Comparison of ENCODE assay signal across 11 mouse cellular contexts in the genomic region with DNA sequence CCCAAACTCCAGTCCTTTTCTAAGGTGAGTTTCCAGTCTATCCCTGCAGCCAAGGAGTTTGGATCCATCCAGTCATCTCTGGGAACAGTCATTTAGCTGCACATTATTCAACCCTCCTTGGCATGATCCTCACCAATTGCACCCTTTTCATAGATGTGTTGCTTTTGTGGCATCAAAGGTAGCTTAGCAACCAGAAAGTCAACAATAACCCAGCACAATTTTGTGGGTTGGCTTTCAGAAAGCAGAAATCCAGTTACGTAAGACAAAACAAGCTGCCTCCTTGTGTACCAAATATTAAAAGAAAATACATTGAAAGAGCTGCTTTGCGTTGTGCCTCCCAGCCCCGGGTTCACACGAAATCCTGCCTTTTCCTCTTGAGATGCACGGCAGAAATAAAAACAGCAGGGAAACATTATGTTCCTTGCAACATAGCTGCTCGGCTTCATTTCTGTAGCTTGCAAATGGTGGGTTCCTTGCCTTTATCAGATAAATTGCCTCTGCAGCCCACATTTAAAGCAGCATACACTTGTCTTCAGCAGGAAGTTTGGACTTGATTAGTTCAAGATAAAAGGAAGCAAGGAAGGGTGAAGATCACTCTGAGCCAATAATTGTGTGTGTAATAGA.
DNase-seq lines count a peak whose midpoint lies in the region; ATAC-seq and TF ChIP-seq lines count a peak whose summit lies in the region.
"Had no signal": no experiment of that assay in that cellular context is flagged by ENCODE, and none has a peak within 500 bp of the region (broad histone marks: within the 10 kb centered on the region; RNA-seq: fewer than 3 reads in every experiment).

No protein-coding gene starts in this region.

- H3K27ac ChIP-seq in layer of hippocampus, adult 2 months, result peak overlapping the region; percentile 95
- H3K27ac ChIP-seq: kidney, postnatal 0 days had no signal

- peak; percentile 68 for ATAC-seq in frontal cortex, adult (ENCODE audit: low TSS enrichment)

- intact Hi-C loops in heart, postnatal 36 days (cut with DNase I), result no loop called here

- peak overlapping the region; percentile 26 for H3K4me3 ChIP-seq in layer of hippocampus, adult 2 months

- TF ChIP-seq CTCF in layer of hippocampus, adult 2 months (conservative IDR thresholded peaks at IDR 0.05), result no peak

- DNase-seq in frontal cortex, postnatal 25 days (ENCODE audit: low spot score in 2 of 2), result no peak
- DNase-seq in right cerebral cortex, adult 2 months (ENCODE audit: low spot score in 2 of 2), result peak; percentile 24 to 27
- no peak for DNase-seq in right cerebral cortex, postnatal 14 days
- DNase-seq in layer of hippocampus, adult 2 months (ENCODE audit: low spot score in 2 of 2), result peak; percentile 23 to 69
- no peak for DNase-seq in thymus, postnatal 36 days
- DNase-seq in heart, postnatal 36 days, result no peak
- no peak for DNase-seq in kidney, postnatal 14 days
- DNase-seq: B cell, adult 2 months; heart, postnatal 14 days had no signal

Comparison
In these comparisons a context has a peak if more than half of its experiments do, and no peak if none do; other contexts are left out.
1. DNase-seq: peak in right cerebral cortex, adult 2 months (2 of 2) and layer of hippocampus, adult 2 months (2 of 2); none in frontal cortex, postnatal 25 days (0 of 2), right cerebral cortex, postnatal 14 days (single experiment), thymus, postnatal 36 days (0 of 2), heart, postnatal 36 days (0 of 2) and kidney, postnatal 14 days (single experiment).